Mouse (Mus musculus): Measurements from ENCODE around the gene Rimbp2. TPM values are rescaled to one million over a fixed set of nuclear protein-coding genes. Genes with fewer than 3 reads are reported as not detected.
A peak's percentile ranks its signal among the peaks of the same experiment; 100 is the strongest.
"Not testable (repeated sequence)": the region's sequence is repeated elsewhere in the genome, so short reads cannot be mapped to it uniquely, and the experiment has no call there.

Gene Rimbp2
- polyA plus RNA-seq, 1 experiment from 2014 or later: 0.08 TPM

DNA sequence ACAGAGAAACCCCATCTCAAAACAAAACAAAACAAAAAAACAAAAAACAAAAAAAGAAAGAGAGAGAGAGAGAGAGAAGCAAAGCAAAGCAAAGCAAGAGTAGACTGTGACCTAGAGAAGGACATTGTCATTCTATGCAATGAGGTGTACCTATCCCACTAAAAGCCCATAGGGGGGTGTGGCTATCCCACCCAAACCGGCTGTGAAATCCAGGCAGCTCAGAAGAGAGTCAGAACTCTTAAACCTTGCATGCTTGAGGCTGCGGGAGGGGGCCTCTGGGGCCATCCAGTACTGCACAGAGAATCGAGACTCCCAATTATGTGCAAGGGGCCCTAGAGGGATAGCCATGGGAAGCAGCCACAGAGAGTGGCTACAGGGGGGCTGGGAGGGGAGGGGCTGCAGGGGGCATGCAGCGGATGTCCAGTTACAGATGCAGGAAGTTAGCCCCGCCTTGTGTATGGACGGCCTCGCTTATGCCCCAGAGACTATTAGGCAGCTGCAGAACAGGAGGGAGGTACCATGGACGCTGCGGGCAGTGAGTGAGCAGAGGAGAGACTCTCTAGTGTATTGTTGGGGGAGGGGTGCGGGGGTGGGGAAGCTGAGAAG lies 184.2 kb downstream of the Rimbp2 start:
- 20% methylated on average over 10 of the region's 10 CpGs for WGBS
- no peaks in the 10 kb centered on the region for H3K9me3 ChIP-seq (replicated peaks)
- no peaks in the 10 kb centered on the region for H3K36me3 ChIP-seq
- peak; percentile 62 for DNase-seq (ENCODE audit: low spot score)
- no peaks in the 10 kb centered on the region for H3K27me3 ChIP-seq (ENCODE audit: low read depth, poor library complexity, severe bottlenecking)
- peak overlapping the region; percentile 76 for H3K27ac ChIP-seq
- H3K4me1 ChIP-seq: peaks cover 19% of the 10 kb centered on the region
- H3K4me3 ChIP-seq: peak overlapping the region; percentile 35

DNA sequence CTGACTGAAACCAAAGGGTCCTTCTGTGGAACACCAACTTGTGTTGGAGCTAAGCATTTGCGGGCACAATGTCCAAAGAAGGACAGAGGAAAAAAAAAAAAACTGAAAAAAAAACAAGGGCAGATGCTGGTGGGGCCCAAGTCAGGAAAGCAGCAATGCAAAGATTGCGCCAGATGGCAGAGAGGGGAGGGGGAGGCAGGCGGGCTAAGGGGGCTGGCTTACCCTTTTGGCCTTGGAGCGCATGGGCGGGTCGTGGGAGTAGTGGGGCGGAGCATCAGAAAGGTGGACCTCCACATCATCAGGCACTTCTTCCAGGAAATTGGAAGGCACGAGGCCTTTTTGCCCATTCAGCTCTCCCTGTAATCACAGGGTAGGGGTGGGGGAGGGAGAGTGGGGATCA lies 192.2 kb downstream of the Rimbp2 start:
- Histone ChIP-seq H3K4me3 (no peak overlapping the region), H3K9me3 (replicated peaks) (no peaks in the 10 kb centered on the region), H3K36me3 (no peaks in the 10 kb centered on the region), H3K27me3 (ENCODE audit: low read depth, poor library complexity, severe bottlenecking) (no peaks in the 10 kb centered on the region), H3K4me1 (peaks cover 14% of the 10 kb centered on the region), H3K27ac (no peak overlapping the region)
- WGBS: 22% methylated on average over 8 of the region's 8 CpGs
- peak; percentile 39 for DNase-seq (ENCODE audit: low spot score)

- Histone ChIP-seq H3K9me3 (replicated peaks) (no peaks in the 10 kb centered on the region), H3K36me3 (no peaks in the 10 kb centered on the region), H3K4me3 (no peak overlapping the region), H3K4me1 (peaks cover 7% of the 10 kb centered on the region; the same call in 1 of the 2 replicates), H3K27me3 (ENCODE audit: low read depth, poor library complexity, severe bottlenecking) (no peaks in the 10 kb centered on the region), H3K27ac (0 out of 2 replicates have a peak overlapping the region, but pooled peaks have one; percentile 10)
- no peak for DNase-seq (ENCODE audit: low spot score)
- whole genome bisulfite sequencing: 89% methylated on average over 8 of the region's 8 CpGs
These were observed 207.0 kb downstream of the Rimbp2 start for GRCm38 (mm10) chr5:128746261-128746660.

DNA sequence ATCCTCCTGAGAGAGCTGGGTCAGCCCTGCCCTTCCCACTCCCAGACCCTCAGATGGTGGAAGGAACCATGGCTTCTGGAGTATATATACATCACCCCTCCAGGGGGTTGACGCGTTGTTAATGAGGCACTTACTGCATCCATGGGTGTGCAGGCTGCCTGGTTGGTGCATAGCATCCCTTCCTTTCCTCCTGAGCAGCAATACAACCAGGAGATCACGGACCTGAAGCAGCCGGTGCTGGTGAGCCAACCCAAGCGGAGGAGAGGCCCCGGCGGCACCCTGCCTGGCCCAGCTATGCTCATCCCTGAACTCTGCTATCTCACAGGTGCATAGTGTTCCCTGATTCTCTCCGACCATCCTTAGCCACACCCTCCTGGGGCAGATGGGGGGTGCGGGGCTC lies 208.1 kb downstream of the Rimbp2 start:
- no peak for DNase-seq (ENCODE audit: low spot score)
- WGBS: 75% methylated on average over 9 of the region's 9 CpGs
- Histone ChIP-seq H3K9me3 (replicated peaks) (no peaks in the 10 kb centered on the region), H3K36me3 (no peaks in the 10 kb centered on the region), H3K27me3 (ENCODE audit: low read depth, poor library complexity, severe bottlenecking) (peaks cover 6% of the 10 kb centered on the region; the same call in 1 of the 2 replicates), H3K4me1 (peaks cover 8% of the 10 kb centered on the region; the same call in 1 of the 2 replicates), H3K4me3 (no peak overlapping the region), H3K27ac (no peak overlapping the region)

- no peak for DNase-seq (ENCODE audit: low spot score)
- Histone ChIP-seq H3K4me1 (peaks cover 16% of the 10 kb centered on the region; the same call in 1 of the 2 replicates), H3K4me3 (no peak overlapping the region), H3K27ac (no peak overlapping the region), H3K27me3 (ENCODE audit: low read depth, poor library complexity, severe bottlenecking) (peaks cover 14% of the 10 kb centered on the region; the same call in 1 of the 2 replicates), H3K9me3 (replicated peaks) (no peaks in the 10 kb centered on the region), H3K36me3 (no peaks in the 10 kb centered on the region)
- 90% methylated on average over 6 of the region's 6 CpGs for WGBS
These were observed 208.9 kb downstream of the Rimbp2 start for GRCm38 (mm10) chr5:128744351-128744750.

DNA sequence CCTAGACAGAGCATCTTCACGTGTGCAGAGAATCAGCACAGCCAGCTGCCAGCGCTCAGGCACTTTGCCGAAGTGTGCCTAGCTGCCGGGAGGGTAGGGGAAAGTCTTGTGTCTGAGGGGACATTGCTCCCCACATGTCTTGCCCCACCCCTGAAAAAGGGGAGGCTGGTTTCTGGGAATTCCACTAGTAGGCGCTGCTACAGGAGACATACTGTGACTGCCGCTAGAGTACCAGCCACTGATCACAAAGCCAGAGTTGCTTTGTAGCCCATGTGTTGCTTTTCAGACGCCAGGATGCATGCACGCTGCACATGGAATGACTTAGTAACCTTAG lies 213.5 kb downstream of the Rimbp2 start:
- no peak overlapping the region for H3K4me3 ChIP-seq
- no peaks in the 10 kb centered on the region for H3K36me3 ChIP-seq
- H3K9me3 ChIP-seq (replicated peaks): no peaks in the 10 kb centered on the region
- 36% methylated on average over 8 of the region's 8 CpGs for WGBS
- H3K27me3 ChIP-seq (ENCODE audit: low read depth, poor library complexity, severe bottlenecking): peaks cover 35% of the 10 kb centered on the region; the same call in 1 of the 2 replicates
- no peak overlapping the region for H3K27ac ChIP-seq
- H3K4me1 ChIP-seq: peaks cover 11% of the 10 kb centered on the region; the same call in 1 of the 2 replicates
- no peak for DNase-seq (ENCODE audit: low spot score)

GRCm38 (mm10) chr5:128739168-128739837 lies 214.0 kb downstream of the Rimbp2 start:
- WGBS: 39% methylated on average over 16 of the region's 17 CpGs
- Histone ChIP-seq H3K36me3 (no peaks in the 10 kb centered on the region), H3K4me3 (no peak overlapping the region), H3K4me1 (peaks cover 11% of the 10 kb centered on the region; the same call in 1 of the 2 replicates), H3K27me3 (ENCODE audit: low read depth, poor library complexity, severe bottlenecking) (peaks cover 35% of the 10 kb centered on the region; the same call in 1 of the 2 replicates), H3K27ac (no peak overlapping the region), H3K9me3 (replicated peaks) (no peaks in the 10 kb centered on the region)
- no peak for DNase-seq (ENCODE audit: low spot score)

GRCm38 (mm10) chr5:128735921-128736320 lies 217.4 kb downstream of the Rimbp2 start:
- Histone ChIP-seq H3K27me3 (ENCODE audit: low read depth, poor library complexity, severe bottlenecking) (peaks cover 35% of the 10 kb centered on the region; the same call in 1 of the 2 replicates), H3K9me3 (replicated peaks) (no peaks in the 10 kb centered on the region), H3K27ac (no peak overlapping the region), H3K4me3 (no peak overlapping the region), H3K4me1 (peaks cover 13% of the 10 kb centered on the region), H3K36me3 (no peaks in the 10 kb centered on the region)
- no peak for DNase-seq (ENCODE audit: low spot score)
- 74% methylated on average over 22 of the region's 22 CpGs for WGBS

DNA sequence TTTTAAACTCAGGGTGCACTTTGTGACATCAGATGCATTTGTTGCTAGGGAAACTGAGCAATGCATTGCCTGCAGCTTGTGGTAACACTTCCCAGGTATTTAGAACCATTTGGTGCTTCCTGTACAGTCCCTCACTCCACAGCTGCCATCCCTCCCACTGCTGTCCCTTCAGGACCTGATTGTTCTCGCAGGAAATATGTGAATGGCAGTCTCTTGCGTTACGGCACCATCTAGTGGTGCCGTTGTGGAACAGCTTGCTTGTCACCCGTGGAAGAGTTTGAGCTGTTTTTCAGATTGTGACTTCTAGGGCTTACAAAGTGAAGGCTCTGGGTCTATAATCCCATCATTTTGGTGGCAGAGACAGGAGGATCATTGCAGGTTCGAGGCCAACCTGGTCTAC lies 219.3 kb downstream of the Rimbp2 start:
- no peaks in the 10 kb centered on the region for H3K36me3 ChIP-seq
- peaks cover 6% of the 10 kb centered on the region; the same call in 1 of the 2 replicates for H3K4me1 ChIP-seq
- H3K27me3 ChIP-seq (ENCODE audit: low read depth, poor library complexity, severe bottlenecking): peaks cover 17% of the 10 kb centered on the region; the same call in 1 of the 2 replicates
- no peaks in the 10 kb centered on the region for H3K9me3 ChIP-seq (replicated peaks)
- peak; percentile 62 for DNase-seq (ENCODE audit: low spot score)
- H3K27ac ChIP-seq: no peak overlapping the region
- no peak overlapping the region for H3K4me3 ChIP-seq
- WGBS: 5% methylated on average over 6 of the region's 6 CpGs

DNA sequence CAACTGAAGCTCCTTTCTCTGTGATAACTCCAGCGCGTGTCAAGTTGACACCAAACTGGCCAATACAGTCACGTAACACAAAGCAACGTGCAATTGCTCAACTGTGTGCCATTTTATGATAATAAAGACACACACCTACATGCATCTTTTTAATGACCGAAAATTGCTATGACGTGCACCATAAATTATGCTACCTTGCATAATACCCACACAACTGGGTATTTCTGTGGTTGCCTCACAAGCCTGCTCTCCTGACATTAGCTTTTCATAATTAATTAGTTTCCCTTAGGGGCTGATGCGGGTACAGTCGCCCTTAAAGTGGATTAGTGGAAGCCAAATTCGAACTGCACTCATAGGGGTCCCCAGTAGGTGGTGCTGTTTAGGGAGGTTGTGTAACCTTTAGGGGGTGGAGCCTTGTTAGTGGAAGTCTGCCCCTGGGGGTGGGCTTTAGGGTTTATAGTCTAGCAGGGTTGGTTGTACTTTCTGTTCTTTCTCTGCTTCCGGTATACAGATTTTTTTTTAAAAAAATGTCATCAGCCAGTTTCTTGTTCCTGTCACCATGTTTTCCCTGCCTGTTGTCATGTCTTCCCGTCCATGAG lies 220.8 kb downstream of the Rimbp2 start:
- DNase-seq (ENCODE audit: low spot score): no peak
- H3K9me3 ChIP-seq (replicated peaks): no peaks in the 10 kb centered on the region
- H3K4me1 ChIP-seq: peaks cover 6% of the 10 kb centered on the region; the same call in 1 of the 2 replicates
- no peak overlapping the region for H3K27ac ChIP-seq
- WGBS: 75% methylated on average over 11 of the region's 11 CpGs
- H3K36me3 ChIP-seq: no peaks in the 10 kb centered on the region
- no peak overlapping the region for H3K4me3 ChIP-seq
- H3K27me3 ChIP-seq (ENCODE audit: low read depth, poor library complexity, severe bottlenecking): 0 out of 2 replicates have a peak, but pooled peaks cover 3% of the 10 kb centered on the region

DNA sequence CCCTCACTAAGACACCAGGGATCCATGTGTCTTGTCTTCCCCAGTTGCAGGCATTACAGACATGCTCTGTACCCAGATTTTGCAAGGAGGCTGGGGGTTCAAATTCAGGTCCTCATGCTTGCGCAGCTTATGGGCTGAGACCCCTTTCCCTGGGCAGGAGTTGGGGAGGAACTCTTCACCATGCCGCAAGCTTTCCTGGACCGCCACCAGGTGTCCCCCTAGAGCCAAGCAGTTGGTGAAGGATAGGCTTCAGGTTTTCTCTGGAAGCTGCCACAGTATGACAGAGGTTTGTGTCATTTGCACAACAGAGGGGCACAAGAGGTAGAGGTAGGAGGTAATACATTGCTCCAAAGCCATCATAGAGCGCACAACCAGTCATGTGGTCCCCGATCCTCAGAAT lies 222.7 kb downstream of the Rimbp2 start:
- Histone ChIP-seq H3K4me3 (no peak overlapping the region), H3K9me3 (replicated peaks) (no peaks in the 10 kb centered on the region), H3K4me1 (peaks cover 6% of the 10 kb centered on the region; the same call in 1 of the 2 replicates), H3K27me3 (ENCODE audit: low read depth, poor library complexity, severe bottlenecking) (no peaks in the 10 kb centered on the region), H3K36me3 (no peaks in the 10 kb centered on the region), H3K27ac (no peak overlapping the region; the same call in 1 of the 2 replicates)
- 33% methylated on average over 5 of the region's 5 CpGs for WGBS
- peak; percentile 76 for DNase-seq (ENCODE audit: low spot score)

- Histone ChIP-seq H3K4me1 (peaks cover 6% of the 10 kb centered on the region; the same call in 1 of the 2 replicates), H3K9me3 (replicated peaks) (no peaks in the 10 kb centered on the region), H3K27ac (no peak overlapping the region), H3K4me3 (no peak overlapping the region), H3K36me3 (no peaks in the 10 kb centered on the region), H3K27me3 (ENCODE audit: low read depth, poor library complexity, severe bottlenecking) (no peaks in the 10 kb centered on the region)
- peak; percentile 69 for DNase-seq (ENCODE audit: low spot score)
- 74% methylated on average over 5 of the region's 5 CpGs for WGBS
These were observed 223.9 kb downstream of the Rimbp2 start for GRCm38 (mm10) chr5:128729341-128729740.

DNA sequence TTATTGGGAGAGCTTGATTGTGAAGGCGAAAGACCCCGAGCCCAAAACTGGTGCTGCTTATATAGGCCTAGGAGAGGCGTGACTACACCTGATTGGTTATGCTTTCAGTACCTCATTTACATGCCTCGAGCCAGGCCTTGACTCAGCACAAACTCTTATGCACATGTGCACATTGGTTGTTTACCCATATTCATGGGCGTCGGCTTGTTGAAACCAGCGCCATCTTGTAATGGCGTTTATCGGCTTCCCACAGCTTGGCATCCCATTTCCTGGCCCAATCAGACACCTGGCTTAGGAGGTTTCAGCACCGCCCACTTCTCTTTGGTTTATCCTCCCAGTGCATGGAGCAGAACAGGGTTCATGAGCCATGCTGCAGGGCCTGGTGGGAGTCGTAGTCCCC lies 232.8 kb downstream of the Rimbp2 start:
- not testable (repeated sequence) for H3K36me3 ChIP-seq; H3K9me3 ChIP-seq (replicated peaks); H3K4me3 ChIP-seq; H3K27me3 ChIP-seq (ENCODE audit: low read depth, poor library complexity, severe bottlenecking); H3K4me1 ChIP-seq; H3K27ac ChIP-seq; DNase-seq (ENCODE audit: low spot score)
- 93% methylated on average over 11 of the region's 11 CpGs for WGBS
